Mouse (Mus musculus) megakaryocyte, embryonic 14.5 days (primary cell): Measurements from ENCODE around the gene H2-DMb1. TPM values are rescaled to one million over a fixed set of nuclear protein-coding genes. Genes with fewer than 3 reads are reported as not detected.

Experiments used
- H3K27me3 ChIP-seq: replicated peaks from 2 replicates; pipeline ENCODE3; 2012; ENCODE audit warnings: inconsistent platforms
- H3K36me3 ChIP-seq: replicated peaks from 2 replicates; pipeline ENCODE3; 2012; ENCODE audit warnings: low read length, inconsistent platforms, mixed read lengths
- H3K4me1 ChIP-seq: 2 replicates; pipeline ENCODE4 v1.6.1; 2012; ENCODE audit warnings: inconsistent platforms
- H3K4me3 ChIP-seq: replicated peaks from 2 replicates; pipeline ENCODE3; 2012; ENCODE audit warnings: moderate library complexity, mild to moderate bottlenecking, inconsistent platforms
- H3K9me3 ChIP-seq: 2 replicates; pipeline ENCODE4 v1.6.1; 2012; ENCODE audit warnings: inconsistent platforms
- FLI1 ChIP-seq: IDR thresholded peaks from 2 replicates; pipeline ENCODE4 v1.6.1; 2012; ENCODE audit warnings: low read length, inconsistent platforms, mixed read lengths
- GATA1 ChIP-seq: IDR thresholded peaks from 3 replicates; pipeline ENCODE4 v1.6.1; 2012; ENCODE audit warnings: mixed read lengths, low read length, inconsistent platforms, borderline replicate concordance
- polyA plus RNA-seq: library from polyadenylated mRNA; stranded (reverse); fragments of >175 nt; gene quantifications from 2 replicates; pipeline ENCODE4 v1.2.3, GENCODE M21; 2012; ENCODE audit warnings: low replicate concordance; ENCODE audit not compliant: insufficient read depth

H2-DMb1 gene
- polyA plus RNA-seq, 1 experiment = 1.1 TPM

GRCm38 (mm10) chr17:34117421-34118112 is 35.3 kb upstream of the H2-DMb1 start:
- peak overlapping the region; percentile 96 for H3K4me3 ChIP-seq
- H3K9me3 ChIP-seq = no peaks in the 10 kb centered on the region
- TF ChIP-seq FLI1 (no peak), GATA1 (no peak)
- no peaks in the 10 kb centered on the region for H3K27me3 ChIP-seq
- peaks cover 52% of the 10 kb centered on the region for H3K4me1 ChIP-seq
- peaks cover 68% of the 10 kb centered on the region for H3K36me3 ChIP-seq

- no peaks in the 10 kb centered on the region for H3K9me3 ChIP-seq
- H3K4me3 ChIP-seq = peak overlapping the region; percentile 96
- H3K36me3 ChIP-seq = peaks cover 61% of the 10 kb centered on the region
- H3K4me1 ChIP-seq = peaks cover 48% of the 10 kb centered on the region
- no peak for TF ChIP-seq FLI1
- TF ChIP-seq GATA1 = no peak
- H3K27me3 ChIP-seq = no peaks in the 10 kb centered on the region
These were observed 34.6 kb upstream of the H2-DMb1 start for GRCm38 (mm10) chr17:34118113-34118872.

GRCm38 (mm10) chr17:34118873-34119248 is 34.0 kb upstream of the H2-DMb1 start:
- Histone ChIP-seq H3K27me3 (no peaks in the 10 kb centered on the region), H3K4me1 (peaks cover 48% of the 10 kb centered on the region), H3K9me3 (no peaks in the 10 kb centered on the region), H3K4me3 (peak overlapping the region; percentile 96), H3K36me3 (peaks cover 58% of the 10 kb centered on the region)
- no peak for TF ChIP-seq GATA1
- no peak for TF ChIP-seq FLI1

- Histone ChIP-seq H3K4me1 (peaks cover 47% of the 10 kb centered on the region), H3K27me3 (no peaks in the 10 kb centered on the region), H3K36me3 (peaks cover 54% of the 10 kb centered on the region), H3K9me3 (no peaks in the 10 kb centered on the region), H3K4me3 (peak within 1 kb of the TSS; percentile 96)
- TF ChIP-seq FLI1 (no peak), GATA1 (no peak)
These were observed 33.4 kb upstream of the H2-DMb1 start, which contains the start of gene H2-DMa for GRCm38 (mm10) chr17:34119249-34120179. TSS of gene H2-DMa (plus strand) at chr17:34119541.

- no peak for TF ChIP-seq GATA1
- no peak for TF ChIP-seq FLI1
- H3K4me3 ChIP-seq = peak overlapping the region; percentile 96
- H3K4me1 ChIP-seq = peaks cover 47% of the 10 kb centered on the region
- peaks cover 52% of the 10 kb centered on the region for H3K36me3 ChIP-seq
- no peaks in the 10 kb centered on the region for H3K9me3 ChIP-seq
- no peaks in the 10 kb centered on the region for H3K27me3 ChIP-seq
These were observed 32.6 kb upstream of the H2-DMb1 start for GRCm38 (mm10) chr17:34120180-34120723.

- Histone ChIP-seq H3K27me3 (no peaks in the 10 kb centered on the region), H3K36me3 (peaks cover 50% of the 10 kb centered on the region), H3K4me1 (peaks cover 47% of the 10 kb centered on the region), H3K9me3 (no peaks in the 10 kb centered on the region), H3K4me3 (peak overlapping the region; percentile 96)
- no peak for TF ChIP-seq FLI1
- no peak for TF ChIP-seq GATA1
These were observed 32.1 kb upstream of the H2-DMb1 start for GRCm38 (mm10) chr17:34120814-34121171.

GRCm38 (mm10) chr17:34121172-34121878 is 31.5 kb upstream of the H2-DMb1 start:
- Histone ChIP-seq H3K27me3 (no peaks in the 10 kb centered on the region), H3K36me3 (peaks cover 50% of the 10 kb centered on the region), H3K9me3 (no peaks in the 10 kb centered on the region), H3K4me1 (peaks cover 47% of the 10 kb centered on the region), H3K4me3 (peak overlapping the region; percentile 96)
- no peak for TF ChIP-seq GATA1
- TF ChIP-seq FLI1 = no peak

GRCm38 (mm10) chr17:34121879-34122187 is 31.0 kb upstream of the H2-DMb1 start:
- H3K36me3 ChIP-seq = peaks cover 50% of the 10 kb centered on the region
- TF ChIP-seq GATA1 = no peak
- TF ChIP-seq FLI1 = no peak
- peak overlapping the region; percentile 96 for H3K4me3 ChIP-seq
- peaks cover 47% of the 10 kb centered on the region for H3K4me1 ChIP-seq
- H3K9me3 ChIP-seq = no peaks in the 10 kb centered on the region
- no peaks in the 10 kb centered on the region for H3K27me3 ChIP-seq
